8 mouse cellular contexts compared by ENCODE assay signal in genomic region chr5:121711928-121712231, GRCm38 (mm10). TPM values are rescaled to one million over a fixed set of nuclear protein-coding genes. Genes with fewer than 3 reads are reported as not detected.
A peak's percentile ranks its signal among the peaks of the same experiment; 100 is the strongest.
DNase-seq lines count a peak whose midpoint lies in the region; ATAC-seq lines count a peak whose summit lies in the region.

No protein-coding gene starts in this region.

- no peaks in the 10 kb centered on the region for H3K36me3 ChIP-seq in heart, embryonic 15.5 days
- no peaks in the 10 kb centered on the region for H3K36me3 ChIP-seq in hindbrain, embryonic 12.5 days
- H3K36me3 ChIP-seq in midbrain, embryonic 12.5 days: no peaks in the 10 kb centered on the region

- no peaks in the 10 kb centered on the region for H3K27me3 ChIP-seq in heart, embryonic 15.5 days
- H3K27me3 ChIP-seq in hindbrain, embryonic 12.5 days: no peaks in the 10 kb centered on the region
- H3K27me3 ChIP-seq in midbrain, embryonic 12.5 days: no peaks in the 10 kb centered on the region

- H3K4me2 ChIP-seq in heart, embryonic 15.5 days: peak overlapping the region; percentile 83
- H3K4me2 ChIP-seq in hindbrain, embryonic 12.5 days (replicated peaks): peak overlapping the region; percentile 90
- peak overlapping the region; percentile 81 for H3K4me2 ChIP-seq in midbrain, embryonic 12.5 days (replicated peaks)

- H3K9ac ChIP-seq in heart, embryonic 15.5 days: peak overlapping the region; percentile 98
- H3K9ac ChIP-seq in hindbrain, embryonic 12.5 days: peak overlapping the region; percentile 99
- peak overlapping the region; percentile 99 for H3K9ac ChIP-seq in midbrain, embryonic 12.5 days (replicated peaks)

- no peak for DNase-seq in heart, adult 8-10 months (ENCODE audit: low spot score)
- DNase-seq in adrenal gland, postnatal 4 days (ENCODE audit: low spot score in 2 of 2): no peak
- no peak for DNase-seq in natural killer cell, adult 2 months (ENCODE audit: low spot score in 2 of 2)
- no peak for DNase-seq in lung, postnatal 4 days

- H3K27ac ChIP-seq in heart, embryonic 15.5 days: peak overlapping the region; percentile 98
- H3K27ac ChIP-seq in hindbrain, embryonic 12.5 days: peak overlapping the region; percentile 98
- peak overlapping the region; percentile 98 for H3K27ac ChIP-seq in midbrain, embryonic 12.5 days (replicated peaks)

- 0% methylated on average over 36 of the region's 57 CpGs for WGBS in heart, embryonic 15.5 days
- under 1% methylated on average over 45 of the region's 57 CpGs for WGBS in hindbrain, embryonic 12.5 days
- WGBS in midbrain, embryonic 12.5 days: 2% methylated on average over 42 of the region's 57 CpGs

- peak; percentile 38 for ATAC-seq in heart, embryonic 15.5 days (replicated peaks; ENCODE audit: insufficient number of reproducible peaks, insufficient read depth, low FRiP score, low read depth)
- peak; percentile 33 for ATAC-seq in activated CD4-positive, CD25-positive, alpha-beta regulatory T cell, adult 4 months
- peak; percentile 53 for ATAC-seq in hindbrain, embryonic 12.5 days (ENCODE audit: low FRiP score)
- ATAC-seq in midbrain, embryonic 12.5 days (ENCODE audit: low FRiP score, low read depth): peak; percentile 67

- peaks cover 35% of the 10 kb centered on the region for H3K4me1 ChIP-seq in heart, embryonic 15.5 days (replicated peaks)
- H3K4me1 ChIP-seq in hindbrain, embryonic 12.5 days: peaks cover 34% of the 10 kb centered on the region
- peaks cover 37% of the 10 kb centered on the region for H3K4me1 ChIP-seq in midbrain, embryonic 12.5 days

- peak overlapping the region; percentile 82 for H3K4me3 ChIP-seq in heart, embryonic 15.5 days
- H3K4me3 ChIP-seq in hindbrain, embryonic 12.5 days: peak overlapping the region; percentile 99
- peak overlapping the region; percentile 99 for H3K4me3 ChIP-seq in midbrain, embryonic 12.5 days

- no peaks in the 10 kb centered on the region for H3K9me3 ChIP-seq in heart, embryonic 15.5 days (replicated peaks)
- H3K9me3 ChIP-seq in hindbrain, embryonic 12.5 days (replicated peaks): no peaks in the 10 kb centered on the region
- H3K9me3 ChIP-seq in midbrain, embryonic 12.5 days: no peaks in the 10 kb centered on the region

RNA-seq across cellular contexts. Expression of gene Atxn2, which starts 0.7 kb away (rescaled TPM):
- polyA plus RNA-seq in heart, embryonic 15.5 days (2015; fragmentation: Nextera tagmentation; extraction: Ambion mirVana): 59.4 and 63.7 TPM in 2 replicates
- total RNA-seq in heart, adult 8-10 months (2022): 100 to 1,000 TPM; 143 to 153 (median 147) TPM
- 10 to 100 TPM; 22.6 to 27.5 TPM for polyA plus RNA-seq in activated CD4-positive, CD25-positive, alpha-beta regulatory T cell, adult 4 months (2017; shearing (Covaris generic))
- polyA plus RNA-seq in hindbrain, embryonic 12.5 days (2016; fragmentation: Nextera tagmentation; extraction: Ambion mirVana): 95.3 and 102 TPM in 2 replicates
- 68.1 and 77.6 TPM in 2 replicates for polyA plus RNA-seq in midbrain, embryonic 12.5 days (2016; fragmentation: Nextera tagmentation; extraction: Ambion mirVana)
- 100 to 1,000 TPM; 191 to 216 TPM for total RNA-seq in adrenal gland, postnatal 4 days (2021)

RNA-seq across cellular contexts. Expression of gene Brap, which starts 51.5 kb away (rescaled TPM):
- polyA plus RNA-seq in heart, embryonic 15.5 days (2015; fragmentation: Nextera tagmentation; extraction: Ambion mirVana): 22.7 and 28.5 TPM in 2 replicates
- total RNA-seq in heart, adult 8-10 months (2022): 10 to 100 TPM; 26.0 to 30.9 (median 29.3) TPM
- polyA plus RNA-seq in activated CD4-positive, CD25-positive, alpha-beta regulatory T cell, adult 4 months (2017; shearing (Covaris generic)): 10 to 100 TPM; 11.5 to 14.1 TPM
- polyA plus RNA-seq in hindbrain, embryonic 12.5 days (2016; fragmentation: Nextera tagmentation; extraction: Ambion mirVana): 51.5 and 52.8 TPM in 2 replicates
- 49.0 and 51.5 TPM in 2 replicates for polyA plus RNA-seq in midbrain, embryonic 12.5 days (2016; fragmentation: Nextera tagmentation; extraction: Ambion mirVana)
- 10 to 100 TPM; 52.8 to 54.4 TPM for total RNA-seq in adrenal gland, postnatal 4 days (2021)

RNA-seq across cellular contexts. Expression of gene Acad10, which starts 51.6 kb away (rescaled TPM):
- polyA plus RNA-seq in heart, embryonic 15.5 days (2015; fragmentation: Nextera tagmentation; extraction: Ambion mirVana): 1.6 and 2.5 TPM in 2 replicates
- total RNA-seq in heart, adult 8-10 months (2022): 10 to 100 TPM; 26.3 to 29.6 (median 26.9) TPM
- polyA plus RNA-seq in activated CD4-positive, CD25-positive, alpha-beta regulatory T cell, adult 4 months (2017; shearing (Covaris generic)): 1 to 10 TPM; 2.3 to 6.0 TPM
- polyA plus RNA-seq in hindbrain, embryonic 12.5 days (2016; fragmentation: Nextera tagmentation; extraction: Ambion mirVana): 1.9 TPM in 2 replicates
- polyA plus RNA-seq in midbrain, embryonic 12.5 days (2016; fragmentation: Nextera tagmentation; extraction: Ambion mirVana): 1.9 and 2.3 TPM in 2 replicates
- 10 to 100 TPM; 19.8 to 22.4 TPM for total RNA-seq in adrenal gland, postnatal 4 days (2021)
